In genomic region chr14:21344896-21345295, GRCm38 (mm10) we compare ENCODE assay signal across 10 mouse cellular contexts.
"Had no signal": no experiment of that assay in that cellular context is flagged by ENCODE, and none has a peak within 500 bp of the region (broad histone marks: within the 10 kb centered on the region; RNA-seq: fewer than 3 reads in every experiment).

No protein-coding gene starts in this region.

- DNase-seq: retina, postnatal 1 day; right cerebral cortex, postnatal 25 days; right cerebral cortex, postnatal 4 days; spleen, adult 18-20 months; thymus, adult 18-20 months; thymus, adult 2 months; thymus, postnatal 14 days; thymus, postnatal 25 days; thymus, postnatal 36 days; thymus, postnatal 4 days had no signal
